Mouse (Mus musculus): ENCODE data around the gene Bap1.
A peak's percentile ranks its signal among the peaks of the same experiment; 100 is the strongest.

Gene Bap1

GRCm38 (mm10) chr14:31233070-31233995, 17.9 kb upstream of the Bap1 start:
- no peak for DNase-seq (ENCODE audit: low read depth in 2 of 2, low spot score in 2 of 2)

- DNase-seq (ENCODE audit: low read depth in 2 of 2, low spot score in 2 of 2), result peak; percentile 42 to 72
Measured at GRCm38 (mm10) chr14:31233996-31234591, 17.2 kb upstream of the Bap1 start.

- DNase-seq (ENCODE audit: low read depth in 2 of 2, low spot score in 2 of 2), result no peak
Measured at GRCm38 (mm10) chr14:31237101-31237882, 14.0 kb upstream of the Bap1 start.

GRCm38 (mm10) chr14:31240528-31240927, 10.7 kb upstream of the Bap1 start:
- no peak for DNase-seq (ENCODE audit: low read depth in 2 of 2, low spot score in 2 of 2)

GRCm38 (mm10) chr14:31244777-31245176, 6.5 kb upstream of the Bap1 start:
- DNase-seq (ENCODE audit: low read depth in 2 of 2, low spot score in 2 of 2), result no peak

- DNase-seq (ENCODE audit: low read depth in 2 of 2, low spot score in 2 of 2), result no peak
Measured at GRCm38 (mm10) chr14:31245946-31246345, 5.3 kb upstream of the Bap1 start.

GRCm38 (mm10) chr14:31248396-31248795, 2.9 kb upstream of the Bap1 start:
- no peak for DNase-seq (ENCODE audit: low read depth in 2 of 2, low spot score in 2 of 2)

GRCm38 (mm10) chr14:31250222-31251083, 797 bp upstream of the Bap1 start:
- peak in 1 of 2 experiments; percentile 37 for DNase-seq (ENCODE audit: low read depth in 2 of 2, low spot score in 2 of 2)

GRCm38 (mm10) chr14:31251626-31252025, 376 bp downstream of the Bap1 start:
- no peak for DNase-seq (ENCODE audit: low read depth in 2 of 2, low spot score in 2 of 2)

- DNase-seq (ENCODE audit: low read depth in 2 of 2, low spot score in 2 of 2), result no peak
Measured at GRCm38 (mm10) chr14:31252091-31252490, 841 bp downstream of the Bap1 start.

- DNase-seq (ENCODE audit: low read depth in 2 of 2, low spot score in 2 of 2), result no peak
Measured at GRCm38 (mm10) chr14:31258476-31259050, 7.3 kb downstream of the Bap1 start.

- DNase-seq (ENCODE audit: low read depth in 2 of 2, low spot score in 2 of 2), result no peak
Measured at GRCm38 (mm10) chr14:31260374-31260773, 9.1 kb downstream of the Bap1 start.

- DNase-seq (ENCODE audit: low read depth in 2 of 2, low spot score in 2 of 2), result no peak
Measured at GRCm38 (mm10) chr14:31260932-31261331, 9.7 kb downstream of the Bap1 start.

- DNase-seq (ENCODE audit: low read depth in 2 of 2, low spot score in 2 of 2), result no peak
Measured at GRCm38 (mm10) chr14:31267649-31268048, 16.4 kb downstream of the Bap1 start.

- DNase-seq (ENCODE audit: low read depth in 2 of 2, low spot score in 2 of 2), result no peak
Measured at GRCm38 (mm10) chr14:31268301-31269001, 17.2 kb downstream of the Bap1 start.

- DNase-seq (ENCODE audit: low read depth in 2 of 2, low spot score in 2 of 2), result no peak
Measured at GRCm38 (mm10) chr14:31269456-31270100, 18.3 kb downstream of the Bap1 start.

GRCm38 (mm10) chr14:31271121-31271520, 19.9 kb downstream of the Bap1 start:
- DNase-seq (ENCODE audit: low read depth in 2 of 2, low spot score in 2 of 2), result no peak

GRCm38 (mm10) chr14:31272164-31272563, 20.9 kb downstream of the Bap1 start:
- DNase-seq (ENCODE audit: low read depth in 2 of 2, low spot score in 2 of 2), result peak; percentile 66 to 78

GRCm38 (mm10) chr14:31285728-31286127, 34.5 kb downstream of the Bap1 start:
- no peak for DNase-seq (ENCODE audit: low read depth in 2 of 2, low spot score in 2 of 2)
